Mouse (Mus musculus): ENCODE data around the gene Riok1.

Gene Riok1

DNA sequence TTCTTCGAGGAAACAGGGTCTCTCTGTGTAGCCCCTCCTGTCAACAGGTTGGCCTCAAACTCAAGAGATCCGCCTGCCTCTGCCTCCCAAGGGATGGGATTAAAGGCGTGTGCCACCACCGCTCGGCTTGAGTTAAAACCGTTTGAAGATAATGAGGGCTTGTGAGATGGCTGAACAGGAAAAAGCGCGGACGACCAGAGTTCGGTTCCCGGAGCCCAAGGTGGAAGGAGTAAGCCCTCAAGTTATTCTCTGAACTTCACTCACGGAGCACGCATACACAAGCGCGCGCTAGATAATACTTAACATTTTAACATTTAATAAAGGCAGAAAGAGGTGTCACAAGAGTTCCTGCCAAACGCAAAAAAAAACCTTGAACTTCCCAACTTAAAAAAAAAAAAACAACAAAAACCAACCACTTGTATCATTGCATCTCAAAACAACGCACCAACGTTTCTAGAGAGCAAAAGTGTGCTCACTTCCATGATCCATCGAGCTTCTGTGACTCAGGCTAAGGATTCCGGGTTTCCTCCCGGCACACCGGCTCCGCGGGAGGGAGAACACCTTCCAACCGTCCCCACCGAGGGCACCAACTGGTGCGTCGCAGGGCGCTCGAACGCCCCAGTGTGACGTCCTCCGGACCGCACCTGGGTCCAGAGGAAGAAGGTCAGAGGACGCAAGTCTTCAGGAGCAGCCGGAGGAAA lies at the start of gene Riok1:
TSS of gene Riok1 (plus strand) at position 653 of the 701 bp plus-strand sequence.
- DNase-seq (ENCODE audit: inconsistent ontology term): peak; percentile 1

DNA sequence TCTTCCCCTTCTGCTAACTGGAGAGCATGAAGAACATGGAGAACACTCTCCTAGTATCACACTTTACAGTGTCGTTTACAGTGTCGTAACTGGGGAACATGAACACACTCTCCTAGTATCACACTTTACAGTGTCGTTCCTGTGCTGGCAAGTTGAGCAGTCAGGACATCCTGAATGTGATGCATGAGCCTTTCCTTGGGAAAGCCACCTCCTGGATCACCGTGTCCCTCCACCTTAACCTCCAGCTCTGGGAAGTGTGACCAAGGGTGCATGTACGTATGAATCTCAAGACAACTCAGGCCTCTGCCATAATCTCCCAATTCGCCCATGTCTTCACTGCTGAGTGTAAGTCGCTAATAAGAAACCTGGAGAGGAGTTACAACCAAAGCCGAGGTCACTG lies 47.1 kb upstream of the Riok1 start:
- no peak for DNase-seq (ENCODE audit: inconsistent ontology term)

DNA sequence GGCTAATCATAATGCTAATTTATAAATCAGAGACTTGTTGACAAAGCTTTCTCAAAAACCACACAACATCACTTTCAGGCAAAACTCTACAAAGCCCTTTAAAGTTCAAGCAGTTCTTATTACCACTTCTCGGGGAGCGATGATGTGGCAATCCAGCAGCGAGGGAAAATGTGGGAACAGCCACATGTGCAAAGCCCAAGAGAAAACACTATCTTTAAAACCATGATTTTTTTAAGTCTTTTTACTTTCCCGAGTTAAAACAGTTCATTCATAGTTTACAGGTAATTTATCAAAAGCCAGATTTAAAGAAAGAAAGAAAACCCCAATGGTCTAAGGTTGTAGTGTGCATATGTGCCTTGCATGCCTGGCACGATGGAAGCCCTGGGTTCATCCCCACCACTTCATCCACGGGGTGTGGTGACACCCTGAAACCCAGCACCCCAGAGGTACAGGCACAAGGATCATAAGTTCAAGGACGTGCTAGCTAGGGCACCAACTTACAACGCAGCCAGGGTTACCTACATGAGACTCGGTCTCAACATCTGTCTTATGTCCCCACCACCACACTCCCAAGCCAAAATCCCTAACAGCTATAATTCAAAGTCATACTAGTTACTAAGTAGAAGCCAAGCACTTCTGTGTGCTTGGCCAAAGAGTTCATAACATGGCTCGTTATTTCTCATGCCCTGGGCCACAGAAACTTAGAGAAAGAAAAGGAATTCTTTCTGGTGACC lies 44.0 kb upstream of the Riok1 start:
- DNase-seq (ENCODE audit: inconsistent ontology term): peak; percentile 19

DNA sequence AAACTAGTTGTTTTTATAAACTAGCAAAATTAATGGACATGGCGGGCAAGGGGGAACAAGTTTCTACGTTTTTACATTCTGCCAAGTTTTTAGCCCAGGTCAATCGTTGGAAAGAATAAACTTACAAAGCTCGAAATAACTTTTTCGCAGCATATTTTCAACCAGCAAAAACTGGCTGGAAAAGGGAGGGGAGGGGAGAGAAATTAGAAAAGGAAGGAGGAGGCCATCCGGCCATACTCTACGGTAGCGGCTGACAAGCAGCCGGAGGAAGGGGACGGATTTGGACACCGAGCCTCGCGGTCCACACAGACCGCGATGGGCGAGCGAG lies 43.5 kb upstream of the Riok1 start:
- no peak for DNase-seq (ENCODE audit: inconsistent ontology term)

DNA sequence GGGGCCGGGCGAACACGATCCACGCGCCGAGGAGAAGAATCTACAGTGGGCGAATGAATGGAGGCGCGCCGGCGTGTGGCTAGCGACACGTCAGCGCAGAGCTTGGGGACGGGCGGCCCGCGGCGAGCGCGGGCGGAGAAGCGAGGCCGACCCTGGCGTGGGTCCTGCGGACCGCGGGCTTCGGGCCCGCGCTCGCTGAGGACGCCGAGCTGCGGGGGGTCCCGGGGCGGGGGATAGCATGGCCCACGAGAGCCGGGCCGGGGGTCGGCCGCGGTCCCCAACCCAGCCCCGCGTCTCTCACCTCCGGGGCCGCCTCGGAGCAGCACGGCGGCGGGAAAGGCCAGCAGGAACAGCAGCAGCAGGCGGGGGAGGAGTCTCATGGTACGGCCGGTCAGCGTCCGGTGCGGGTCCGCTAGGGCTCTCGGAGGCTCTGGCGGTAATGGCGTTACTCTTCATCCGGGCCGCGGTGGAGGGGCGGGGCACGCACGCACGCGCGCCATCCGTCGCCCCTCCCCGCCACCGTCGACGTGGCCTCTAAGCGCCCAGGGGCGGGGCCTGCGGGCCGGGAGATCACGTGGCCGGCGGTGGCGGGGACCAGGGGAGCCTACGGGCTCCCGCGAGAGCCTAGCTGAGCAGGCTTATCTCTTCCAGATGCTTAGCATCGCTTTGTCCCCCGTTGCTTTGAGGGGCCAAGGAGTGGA lies 42.9 kb upstream of the Riok1 start, which contains the start of gene Ssr1:
TSS of gene Ssr1 (minus strand) at position 514 of the 701 bp plus-strand sequence.
- peak; percentile 99 for DNase-seq (ENCODE audit: inconsistent ontology term)

DNA sequence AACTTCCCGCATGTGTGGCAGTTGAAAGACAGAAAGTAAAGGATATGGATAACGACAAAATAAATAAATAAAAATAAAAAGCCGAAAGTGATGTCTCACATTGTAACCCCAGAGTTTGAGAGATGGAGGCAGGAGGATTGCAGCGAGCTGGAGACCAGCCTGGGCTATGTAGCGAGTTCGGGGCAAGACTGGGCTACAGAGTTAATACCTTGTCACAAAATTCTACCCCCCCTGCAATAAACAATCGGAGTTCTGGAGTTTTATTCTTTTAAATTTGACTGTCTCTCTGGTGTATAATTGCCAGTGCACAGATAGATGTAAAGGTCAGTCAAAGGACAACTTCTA lies 42.4 kb upstream of the Riok1 start:
- no peak for DNase-seq (ENCODE audit: inconsistent ontology term)

DNA sequence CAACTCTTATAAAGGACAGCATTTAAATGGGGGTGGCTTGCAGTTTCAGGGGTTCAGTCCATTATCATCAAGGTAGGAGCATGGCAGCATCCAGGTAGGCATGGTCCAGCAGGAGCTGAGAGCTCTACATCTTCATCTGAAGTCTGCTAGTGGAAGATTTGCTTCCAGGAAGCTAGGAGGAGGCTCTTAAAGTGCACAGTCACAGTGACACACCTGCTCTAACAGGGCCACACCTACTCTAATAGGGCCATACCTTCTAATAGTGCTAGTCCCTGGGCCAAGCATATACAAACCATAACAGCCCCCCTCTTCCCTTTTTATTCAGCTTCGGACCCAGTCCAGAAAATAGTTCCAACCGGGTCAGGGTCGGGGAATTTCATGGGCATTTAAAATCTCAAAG lies 37.1 kb upstream of the Riok1 start:
- DNase-seq (ENCODE audit: inconsistent ontology term): no peak

DNA sequence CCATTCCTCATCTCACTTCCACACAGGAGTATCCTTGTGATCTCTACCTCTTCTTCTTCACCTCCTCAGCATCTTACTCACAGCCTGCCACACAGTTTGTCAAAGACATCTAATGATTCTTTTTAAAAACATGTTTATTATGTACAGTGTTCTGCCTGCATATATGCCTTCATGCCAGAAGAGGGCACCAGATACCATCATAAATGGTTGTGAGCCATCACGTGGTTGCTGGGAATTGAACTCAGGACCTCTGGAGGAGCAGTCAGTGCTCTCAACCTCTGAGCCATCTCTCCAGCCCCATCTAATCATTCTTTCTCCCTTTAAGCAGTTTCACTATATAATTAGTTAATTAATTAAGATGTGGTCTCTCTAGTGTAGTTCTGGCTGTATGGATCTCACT lies 34.3 kb upstream of the Riok1 start:
- DNase-seq (ENCODE audit: inconsistent ontology term): no peak

DNA sequence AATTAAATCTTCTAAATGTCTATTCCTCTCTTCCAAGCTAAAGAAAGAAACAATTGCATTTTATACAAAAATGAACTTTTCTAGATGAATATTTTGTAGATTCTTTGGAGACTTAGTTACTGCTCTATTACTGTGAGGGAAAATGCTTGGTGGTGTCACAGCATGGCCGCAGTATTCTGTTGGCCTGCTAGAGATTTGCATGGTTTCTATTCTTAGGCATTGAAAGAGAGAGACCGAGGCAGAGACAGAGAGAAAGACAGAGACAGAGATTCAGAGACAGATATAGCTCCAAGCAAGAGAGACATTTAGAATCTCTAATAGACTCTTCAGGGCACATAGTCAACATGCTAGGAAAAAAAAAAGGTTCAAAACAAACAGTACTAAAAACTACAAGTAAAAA lies 28.8 kb upstream of the Riok1 start:
- DNase-seq (ENCODE audit: inconsistent ontology term): no peak

DNA sequence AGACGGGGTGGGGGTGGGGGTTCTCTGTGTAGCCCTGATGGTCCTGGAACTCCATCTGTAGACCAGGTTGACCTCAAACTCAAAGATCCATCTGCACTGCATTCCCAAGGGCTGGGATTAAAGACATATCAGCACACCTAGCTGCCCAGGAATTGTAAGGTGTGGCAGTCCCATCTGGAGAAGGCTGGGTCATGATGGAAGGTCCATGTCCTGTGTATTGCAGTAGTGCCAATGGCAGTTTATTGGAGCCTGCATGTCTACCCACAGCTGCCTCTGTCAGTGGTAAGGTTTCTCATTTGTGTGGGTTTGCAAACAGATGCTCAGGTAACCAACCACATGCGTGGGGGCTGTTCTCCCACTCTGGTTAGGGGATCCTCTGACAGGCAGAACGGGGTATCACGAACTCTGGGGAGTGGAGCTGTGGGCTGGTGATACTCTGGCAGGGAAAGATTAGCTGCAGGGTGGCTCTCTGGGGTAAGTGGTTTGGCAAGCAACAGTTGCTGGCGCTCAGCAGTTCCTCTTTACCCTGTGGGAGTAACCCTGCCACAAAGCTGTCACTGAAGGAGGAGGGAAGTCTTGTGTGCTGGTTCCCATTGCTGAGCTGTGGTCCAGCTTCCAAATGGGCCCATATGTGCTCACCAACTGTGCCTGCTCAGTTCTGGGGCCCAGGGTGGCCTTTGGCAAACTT lies 26.9 kb upstream of the Riok1 start:
- peak; percentile 6 for DNase-seq (ENCODE audit: inconsistent ontology term)

DNA sequence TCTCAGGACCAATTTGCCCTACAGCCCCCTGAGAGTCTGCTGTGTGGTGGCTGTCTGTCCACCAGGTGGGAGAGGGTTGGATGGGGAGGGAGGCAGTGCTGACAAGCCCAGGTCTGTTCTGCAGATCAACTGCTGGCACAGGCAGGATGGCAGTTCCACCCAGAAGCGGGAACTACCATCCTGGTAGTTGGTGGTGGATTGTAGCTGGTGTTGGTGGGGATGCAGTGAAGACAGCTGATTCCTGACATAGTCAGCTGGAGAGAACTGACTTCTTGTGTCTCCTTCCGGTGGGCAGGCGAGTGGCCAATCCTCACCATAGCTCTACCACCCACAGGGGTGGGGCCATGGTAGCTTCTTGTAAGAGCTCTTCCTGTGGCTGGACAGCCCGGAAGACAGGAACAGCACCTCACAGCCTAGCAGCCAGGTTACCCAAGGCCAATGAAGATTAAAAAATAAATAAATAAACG lies 26.3 kb upstream of the Riok1 start:
- DNase-seq (ENCODE audit: inconsistent ontology term): no peak

DNA sequence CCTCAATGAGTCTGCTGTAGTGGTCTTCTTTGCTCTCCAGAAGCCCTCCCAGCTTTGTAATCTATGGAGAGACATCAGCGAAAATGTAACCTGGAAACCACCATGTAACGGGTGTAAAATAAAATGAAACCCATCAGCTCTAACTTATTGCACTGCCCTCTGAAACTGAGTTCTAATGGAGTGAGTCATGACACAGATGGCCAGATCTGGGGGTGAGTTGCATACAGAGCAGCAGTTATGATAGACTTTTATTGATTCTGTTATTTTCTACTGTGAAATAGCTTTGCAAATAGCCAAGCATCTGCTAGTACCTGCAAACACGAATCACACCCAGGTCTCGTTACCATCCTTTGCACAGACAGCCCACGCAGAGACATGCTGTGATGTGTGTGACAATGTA lies 24.4 kb upstream of the Riok1 start:
- peak; percentile 53 for DNase-seq (ENCODE audit: inconsistent ontology term)

DNA sequence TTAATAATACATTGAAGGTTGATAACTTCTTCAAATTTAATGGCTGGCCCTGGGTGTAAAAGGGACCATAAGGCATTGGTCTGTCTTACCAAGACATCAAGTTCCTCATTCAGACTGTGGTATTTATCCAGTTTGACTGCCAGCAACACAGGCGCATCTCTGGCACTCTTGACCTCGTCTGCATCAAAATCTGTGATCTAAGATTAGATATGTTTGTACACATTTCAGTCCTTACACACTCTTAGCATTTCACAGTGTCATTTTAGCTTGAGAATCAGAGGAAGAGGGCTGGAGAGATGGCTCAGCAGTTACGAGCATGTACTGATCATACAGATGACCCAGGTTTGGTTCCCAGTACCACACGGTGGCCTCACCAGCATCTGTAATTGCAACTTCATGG lies 21.2 kb upstream of the Riok1 start:
- no peak for DNase-seq (ENCODE audit: inconsistent ontology term)

DNA sequence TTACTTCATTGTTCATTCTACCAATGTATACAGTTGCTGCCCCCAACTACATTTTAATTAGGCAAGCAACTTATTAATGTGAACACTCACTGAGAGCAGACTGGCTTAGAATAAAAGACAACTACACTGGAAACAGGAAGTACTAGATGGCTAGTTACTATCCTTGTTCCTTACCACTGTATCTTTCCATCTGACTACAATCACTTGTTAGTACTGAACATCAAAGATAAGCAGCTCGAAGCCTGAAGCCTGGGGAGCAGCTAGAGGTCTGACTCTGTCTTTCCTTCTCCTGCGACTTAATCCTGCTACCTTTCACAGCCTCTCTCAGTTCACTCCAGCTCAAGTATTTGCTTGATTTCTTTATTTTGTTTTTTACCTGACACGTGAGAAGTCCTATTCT lies 18.0 kb upstream of the Riok1 start:
- DNase-seq (ENCODE audit: inconsistent ontology term): no peak

DNA sequence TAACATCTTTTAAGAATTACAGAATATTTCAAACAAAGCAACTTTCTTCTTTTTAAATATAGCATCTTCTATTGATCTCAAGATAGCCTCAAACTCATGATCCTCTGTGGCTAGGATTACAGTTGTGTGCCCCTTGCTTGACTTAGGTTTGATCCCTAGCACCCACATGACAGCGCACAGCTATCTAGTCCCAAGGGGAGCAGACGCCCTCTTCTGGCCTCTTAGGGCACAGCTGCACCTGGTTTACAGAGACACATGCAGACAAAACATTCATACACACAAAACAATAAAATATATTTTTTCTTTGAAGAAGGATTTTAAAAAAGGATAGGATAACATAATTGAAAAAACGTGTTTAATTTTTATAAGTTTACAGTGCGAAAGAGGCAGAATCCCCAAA lies 10.9 kb upstream of the Riok1 start:
- DNase-seq (ENCODE audit: inconsistent ontology term): no peak

DNA sequence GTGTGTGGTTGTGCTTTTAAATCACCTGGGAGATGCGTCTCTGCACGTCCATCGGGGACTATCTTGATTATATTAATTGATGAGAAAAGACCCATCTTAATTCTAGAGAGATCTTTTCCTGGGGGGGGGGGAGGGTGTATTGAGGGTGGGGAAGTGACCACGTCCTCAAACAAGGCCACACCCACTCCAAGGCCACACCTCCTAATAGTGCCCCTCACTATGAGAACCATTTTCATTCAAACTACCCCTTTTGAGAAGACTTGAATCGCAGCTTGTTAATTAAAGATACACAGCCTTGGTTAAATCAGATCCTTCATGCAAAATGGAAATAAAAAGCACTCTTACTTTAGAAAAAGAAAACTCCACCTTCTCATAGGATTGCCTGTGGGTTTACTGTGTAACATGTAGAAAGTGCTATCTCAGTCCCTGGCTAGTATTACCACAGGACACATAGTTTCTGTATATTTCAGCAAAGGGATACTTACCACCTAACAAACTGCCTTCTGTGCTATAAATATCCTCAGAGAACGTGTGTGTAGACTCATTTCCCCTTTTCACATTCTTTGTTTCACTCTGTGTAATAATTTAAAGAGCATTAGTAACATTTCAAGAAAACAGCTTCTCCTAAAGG lies 9.1 kb upstream of the Riok1 start:
- DNase-seq (ENCODE audit: inconsistent ontology term): no peak

DNA sequence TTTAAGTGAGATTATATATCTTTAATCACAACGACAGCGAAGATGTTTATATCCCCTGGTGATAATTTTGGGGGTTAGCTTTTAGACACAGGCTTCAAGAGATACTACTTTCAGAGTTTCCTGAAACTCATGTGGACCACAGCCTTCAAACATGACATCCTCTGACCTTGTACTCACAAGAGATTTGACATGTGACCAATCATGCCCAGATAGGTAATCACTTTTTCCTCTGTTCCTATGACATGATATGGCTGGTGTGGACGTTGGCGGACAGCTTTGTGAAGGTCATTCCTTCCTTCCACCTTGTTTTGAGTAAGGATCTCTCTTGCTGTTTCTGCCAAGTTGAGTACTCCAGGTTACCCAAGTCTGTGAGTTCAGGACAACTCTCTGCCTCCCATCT lies 8.4 kb upstream of the Riok1 start:
- no peak for DNase-seq (ENCODE audit: inconsistent ontology term)

DNA sequence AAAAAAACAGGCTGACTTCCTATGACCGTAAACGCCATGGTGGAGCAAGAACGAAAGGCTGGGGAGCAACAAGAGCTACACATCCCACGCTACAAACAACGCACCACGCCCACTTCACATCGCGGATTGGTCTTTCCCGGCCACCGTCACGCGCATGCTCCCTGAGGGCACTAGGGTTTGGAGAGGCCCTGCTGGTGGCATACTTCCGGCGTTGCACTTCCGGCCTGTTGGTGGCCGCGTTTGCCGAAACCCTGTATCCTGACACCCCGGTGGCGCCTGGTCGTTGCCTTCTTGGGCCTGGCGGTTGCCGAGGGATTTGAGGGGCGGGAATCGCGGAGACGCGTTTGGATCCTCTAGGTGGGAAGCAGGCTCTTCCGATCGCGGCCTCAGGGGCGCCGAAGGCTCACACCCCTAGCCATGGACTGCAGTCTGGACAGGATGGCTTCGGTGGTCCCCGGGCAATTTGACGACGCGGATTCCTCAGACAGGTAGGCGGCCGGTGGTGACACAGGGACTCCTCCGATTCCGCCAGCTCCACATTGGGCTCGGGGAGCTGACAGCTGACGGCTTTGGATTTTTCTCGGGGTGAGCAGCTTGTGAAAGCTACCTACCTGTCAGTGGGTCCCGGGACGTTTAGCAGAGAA lies 371 bp downstream of the Riok1 start, which contains the start of gene Cage1:
TSS of gene Cage1 (minus strand) at position 26 of the 644 bp plus-strand sequence.
- peak; percentile 99 for DNase-seq (ENCODE audit: inconsistent ontology term)

DNA sequence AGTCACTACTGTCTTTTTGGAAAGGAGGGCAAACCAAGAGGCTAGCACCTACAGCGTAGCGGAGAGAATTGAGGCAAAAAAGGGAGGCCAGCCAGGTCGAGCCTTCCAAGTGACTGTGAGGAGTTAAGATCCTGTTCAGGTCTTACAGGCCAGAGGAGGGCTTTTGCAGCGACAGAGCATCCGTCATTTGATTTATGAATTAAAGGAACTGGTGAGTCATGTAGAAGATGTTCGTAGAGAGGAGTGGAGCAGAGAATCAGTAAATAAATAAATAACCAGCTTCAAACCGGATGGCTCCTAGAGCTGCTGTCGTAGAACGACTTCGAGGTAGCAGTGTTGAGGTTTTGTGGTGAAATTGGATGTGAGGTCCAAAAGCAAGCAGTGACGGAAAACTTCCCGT lies 1.0 kb downstream of the Riok1 start:
- no peak for DNase-seq (ENCODE audit: inconsistent ontology term)

DNA sequence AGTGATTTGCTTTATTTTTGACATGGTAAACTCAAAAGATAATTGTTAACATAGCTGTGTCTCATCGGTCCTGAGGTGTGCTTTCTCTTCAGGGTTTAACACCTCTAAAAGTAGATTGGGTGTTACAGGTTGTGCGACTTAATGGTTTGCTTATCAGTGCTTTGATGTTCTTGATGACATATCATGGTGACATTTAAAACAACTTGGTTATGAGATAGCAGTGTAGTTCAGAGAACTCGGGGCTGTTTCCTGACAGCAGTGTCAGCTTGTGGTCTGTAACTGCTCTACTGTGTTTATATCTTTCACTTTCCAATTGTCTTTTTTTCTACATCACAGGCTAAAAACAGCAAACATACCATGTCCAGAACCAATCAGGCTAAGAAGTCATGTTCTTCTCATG lies 13.1 kb downstream of the Riok1 start:
- no peak for DNase-seq (ENCODE audit: inconsistent ontology term)

DNA sequence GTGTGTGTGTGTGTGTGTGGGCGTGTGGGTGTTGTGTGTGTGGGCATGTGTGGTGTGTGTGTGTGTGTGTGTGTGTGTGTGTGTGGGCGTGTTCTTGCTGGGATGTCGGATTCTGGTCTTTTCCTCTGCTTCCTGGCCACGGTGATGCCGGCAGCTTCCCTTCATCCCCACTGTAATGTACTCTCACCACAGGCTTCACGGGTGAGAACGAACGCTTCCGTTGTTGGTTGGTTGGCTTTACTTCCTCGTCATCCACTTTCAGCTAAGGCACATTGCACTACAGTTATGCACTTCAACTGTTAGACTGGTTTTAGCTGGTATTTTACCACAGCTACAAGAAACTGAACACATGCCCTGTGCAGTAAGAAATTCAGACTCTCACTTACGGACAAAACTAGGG lies 25.9 kb downstream of the Riok1 start:
- no peak for DNase-seq (ENCODE audit: inconsistent ontology term)
